Comparison of ENCODE assay signal across 8 mouse cellular contexts in the genomic region with DNA sequence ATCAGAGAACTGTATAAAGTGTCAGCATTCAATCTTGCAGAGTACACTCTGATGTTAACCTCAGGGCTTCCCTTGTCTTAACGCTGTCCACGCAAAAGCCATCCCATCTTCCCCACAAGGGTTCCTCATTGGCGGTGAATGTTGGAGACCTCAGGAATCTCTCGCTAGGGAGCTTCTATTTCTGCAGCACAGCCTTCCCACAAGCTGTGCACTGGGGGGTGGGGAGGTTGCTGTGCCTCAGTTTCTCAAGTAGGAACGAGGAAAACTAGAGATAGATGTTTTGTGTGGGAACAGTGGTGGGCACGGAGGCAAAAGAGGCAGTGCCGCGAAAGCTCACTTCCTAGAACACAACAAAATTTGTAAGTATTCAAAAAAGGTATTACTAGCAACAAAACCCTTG. TPM values are rescaled to one million over a fixed set of nuclear protein-coding genes. Genes with fewer than 3 reads are reported as not detected.
DNase-seq lines count a peak whose midpoint lies in the region; ATAC-seq and TF ChIP-seq lines count a peak whose summit lies in the region.

A gene (plus strand): TSS at position 301 of the 400 bp plus-strand sequence.

- ATAC-seq in forebrain, postnatal 0 days, result no peak
- no peak for ATAC-seq in intestine, embryonic 16.5 days
- ATAC-seq in midbrain, embryonic 15.5 days (replicated peaks), result no peak
- ATAC-seq in megakaryocyte progenitor cell, adult 5-6 weeks (replicated peaks; ENCODE audit: poor library complexity), result no peak

- peak within 1 kb of the TSS; percentile 86 for H3K4me2 ChIP-seq in forebrain, postnatal 0 days (ENCODE audit: low read depth)
- peak within 1 kb of the TSS; percentile 82 for H3K4me2 ChIP-seq in intestine, embryonic 16.5 days (ENCODE audit: low read depth, low read length)
- H3K4me2 ChIP-seq in midbrain, embryonic 15.5 days, result peak within 1 kb of the TSS; percentile 91

- peaks cover 38% of the 10 kb centered on the region for H3K79me3 ChIP-seq in C2C12 (ENCODE audit: low read depth)

- no peaks in the 10 kb centered on the region for H3K36me3 ChIP-seq in C2C12 (ENCODE audit: control insufficient read depth, insufficient read depth)
- H3K36me3 ChIP-seq in forebrain, postnatal 0 days (ENCODE audit: insufficient read depth), result no peaks in the 10 kb centered on the region
- H3K36me3 ChIP-seq in intestine, embryonic 16.5 days (ENCODE audit: control insufficient read depth, insufficient read depth, low read length), result 0 out of 2 replicates have a peak, but pooled peaks cover 2% of the 10 kb centered on the region
- H3K36me3 ChIP-seq in midbrain, embryonic 15.5 days (replicated peaks), result no peaks in the 10 kb centered on the region

- no peaks in the 10 kb centered on the region for H3K9me3 ChIP-seq in forebrain, postnatal 0 days (ENCODE audit: low read length)
- H3K9me3 ChIP-seq in intestine, embryonic 16.5 days (ENCODE audit: control insufficient read depth, low read length), result no peaks in the 10 kb centered on the region
- no peaks in the 10 kb centered on the region for H3K9me3 ChIP-seq in midbrain, embryonic 15.5 days

- peaks cover 22% of the 10 kb centered on the region; the same call in 1 of the 2 replicates for H3K4me1 ChIP-seq in forebrain, postnatal 0 days (ENCODE audit: insufficient read depth)
- peaks cover 15% of the 10 kb centered on the region for H3K4me1 ChIP-seq in intestine, embryonic 16.5 days (ENCODE audit: control insufficient read depth, insufficient read depth, low read length)
- H3K4me1 ChIP-seq in midbrain, embryonic 15.5 days, result peaks cover 42% of the 10 kb centered on the region

- peak within 1 kb of the TSS; percentile 87 for H3ac ChIP-seq in C2C12 (ENCODE audit: control insufficient read depth, insufficient read length, low read depth)

- H3K4me3 ChIP-seq in C2C12 (ENCODE audit: insufficient read depth, poor library complexity, severe bottlenecking), result peak within 1 kb of the TSS; percentile 61
- H3K4me3 ChIP-seq in forebrain, postnatal 0 days (ENCODE audit: low read depth, low read length), result peak within 1 kb of the TSS; percentile 82
- H3K4me3 ChIP-seq in intestine, embryonic 16.5 days (ENCODE audit: low read length), result peak within 1 kb of the TSS; percentile 67
- peak within 1 kb of the TSS; percentile 92 for H3K4me3 ChIP-seq in midbrain, embryonic 15.5 days

- 35% methylated on average over 8 of the region's 8 CpGs for WGBS in forebrain, postnatal 0 days
- WGBS in intestine, embryonic 16.5 days, result 50% methylated on average over 8 of the region's 8 CpGs
- WGBS in midbrain, embryonic 15.5 days, result 27% methylated on average over 8 of the region's 8 CpGs

- peak within 1 kb of the TSS; percentile 92 for H3K27ac ChIP-seq in forebrain, postnatal 0 days (ENCODE audit: low read depth, low read length)
- peak within 1 kb of the TSS; percentile 86 for H3K27ac ChIP-seq in intestine, embryonic 16.5 days (ENCODE audit: low read length)
- H3K27ac ChIP-seq in midbrain, embryonic 15.5 days, result peak within 1 kb of the TSS; percentile 89

- no peak for DNase-seq in adrenal gland, adult 18-20 months (ENCODE audit: low spot score in 2 of 2)
- DNase-seq in adrenal gland, adult (ENCODE audit: inconsistent age in 2 of 2, low spot score in 1 of 2), result no peak
- no peak for DNase-seq in forebrain, postnatal 0 days
- no peak for DNase-seq in right cerebral cortex, postnatal 4 days

- H3K9ac ChIP-seq in forebrain, postnatal 0 days, result peak within 1 kb of the TSS; percentile 92
- H3K9ac ChIP-seq in intestine, embryonic 16.5 days (ENCODE audit: low read depth, low read length), result peak within 1 kb of the TSS; percentile 83
- peak within 1 kb of the TSS; percentile 87 for H3K9ac ChIP-seq in midbrain, embryonic 15.5 days

- H3K79me2 ChIP-seq in C2C12 (ENCODE audit: control insufficient read depth, insufficient read depth), result peaks cover 50% of the 10 kb centered on the region

- H3K27me3 ChIP-seq in C2C12 (ENCODE audit: control insufficient read depth, insufficient read depth, insufficient read length), result no peaks in the 10 kb centered on the region
- no peaks in the 10 kb centered on the region for H3K27me3 ChIP-seq in forebrain, postnatal 0 days (ENCODE audit: insufficient read depth, low read length)
- no peaks in the 10 kb centered on the region for H3K27me3 ChIP-seq in intestine, embryonic 16.5 days (replicated peaks; ENCODE audit: control insufficient read depth, insufficient read depth, low read length)
- H3K27me3 ChIP-seq in midbrain, embryonic 15.5 days (replicated peaks), result no peaks in the 10 kb centered on the region

- no peak for TF ChIP-seq CTCF in C2C12 (IDR thresholded peaks at IDR 0.05; ENCODE audit: control insufficient read depth, insufficient read depth, insufficient read length)
- TF ChIP-seq CTCF in forebrain, postnatal 0 days (IDR thresholded peaks at IDR 0.05; ENCODE audit: low read depth), result no peak

TF ChIP-seq in C2C12, 6 proteins besides CTCF, POLR2A, EP300 and RAD21:
- TF ChIP-seq FOSL1 (IDR thresholded peaks at IDR 0.05; ENCODE audit: insufficient read depth, low read length, poor library complexity, severe bottlenecking) (no peak), MYOD1 (IDR thresholded peaks at IDR 0.05; ENCODE audit: control insufficient read depth, insufficient read length, low read depth) (no peak), MAX (IDR thresholded peaks at IDR 0.05) (no peak)

RNA-seq across cellular contexts. Expression of the gene that starts here (rescaled TPM):
- 10 to 100 TPM; 32.5 to 47.3 TPM for total RNA-seq in adrenal gland, adult 18-20 months (2021)
- 22.8 TPM for polyA plus RNA-seq in C2C12 (2012; fragmentation: generic; extraction: Trizol)
- total RNA-seq in forebrain, postnatal 0 days (2014; rRNA removed), result 50.5 and 67.5 TPM in 2 replicates
- polyA plus RNA-seq in forebrain, postnatal 0 days (2015; fragmentation: Nextera tagmentation; extraction: Ambion mirVana), result 10.0 and 12.5 TPM in 2 replicates
- 48.2 and 53.5 TPM in 2 replicates for polyA plus RNA-seq in intestine, embryonic 16.5 days (2015; fragmentation: Nextera tagmentation; extraction: Ambion mirVana)
- 49.5 and 52.3 TPM in 2 replicates for polyA plus RNA-seq in midbrain, embryonic 15.5 days (2015; fragmentation: Nextera tagmentation; extraction: Ambion mirVana)
- not detected in 2 replicates for total RNA-seq in megakaryocyte progenitor cell, adult 5-6 weeks (2015)
- not detected in 2 replicates for total RNA-seq in megakaryocyte progenitor cell, adult 5-6 weeks (2017)

Comparison
In these comparisons a context has a peak if more than half of its experiments do, and no peak if none do; other contexts are left out.
1. RNA of the gene that starts here (total RNA-seq): 50.5 to 67.5 TPM in forebrain, postnatal 0 days and 32.5 to 47.3 TPM in adrenal gland, adult 18-20 months; not detected in megakaryocyte progenitor cell, adult 5-6 weeks; every median in the first group is over 10 times any median in the second.
2. Peak in every context shown above with its lines, with median percentiles within 50 percentile points of each other: H3K4me3 ChIP-seq, H3K27ac ChIP-seq, H3K4me2 ChIP-seq and H3K9ac ChIP-seq.